Mouse (Mus musculus): ENCODE measurements around the gene Smlr1. TPM values are rescaled to one million over a fixed set of nuclear protein-coding genes. Genes with fewer than 3 reads are reported as not detected.

Gene Smlr1
- polyA plus RNA-seq, 1 experiment from 2014 or later, result not detected

DNA sequence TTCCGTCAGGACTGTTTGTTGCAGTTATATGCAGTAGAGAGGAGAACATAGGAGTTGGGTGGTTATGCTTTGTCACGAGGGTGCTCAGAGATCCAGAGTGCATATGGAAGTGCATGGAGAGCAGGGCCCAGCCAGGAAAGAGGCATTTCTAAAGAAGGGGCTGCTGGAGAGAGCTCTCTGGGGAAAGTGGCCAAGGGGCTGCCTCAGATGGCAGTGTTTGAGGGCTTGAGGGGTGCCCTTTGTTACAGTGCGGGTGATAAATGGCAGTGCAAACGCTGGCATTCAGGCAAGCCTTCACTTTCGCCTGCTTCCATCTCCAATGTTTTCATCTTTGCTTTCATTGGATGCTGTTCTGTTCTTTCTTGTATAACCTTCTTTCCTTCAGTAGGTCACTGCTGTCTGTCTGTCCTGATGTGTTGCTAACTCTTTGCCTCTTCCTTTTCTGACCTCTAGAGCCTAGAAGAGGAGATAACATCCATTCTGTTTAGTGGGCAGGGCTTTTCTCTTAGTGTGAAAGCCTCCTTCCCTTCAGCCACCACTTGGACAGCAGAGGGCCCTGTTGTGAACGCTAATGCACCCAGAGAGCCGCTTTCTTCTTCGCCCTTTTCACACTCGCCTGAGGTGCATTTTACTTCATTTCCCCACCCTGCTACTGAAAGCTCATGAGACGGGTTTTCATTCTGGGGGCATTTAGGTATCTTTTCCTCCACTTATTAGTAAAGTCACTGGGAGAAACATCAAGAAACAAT, 36.6 kb downstream of the Smlr1 start:
- Histone ChIP-seq H3K9ac (replicated peaks) (no peak overlapping the region), H3K4me3 (replicated peaks) (no peak overlapping the region), H3K4me1 (replicated peaks) (no peaks in the 10 kb centered on the region), H3K4me2 (no peak overlapping the region), H3K27me3 (no peaks in the 10 kb centered on the region), H3K36me3 (peaks cover 50% of the 10 kb centered on the region), H3K27ac (no peak overlapping the region), H3K9me3 (no peaks in the 10 kb centered on the region)
- WGBS, result 66% methylated on average over 10 of the region's 10 CpGs
- no peak for ATAC-seq (ENCODE audit: insufficient number of reproducible peaks, insufficient read depth, low FRiP score, low TSS enrichment, low read depth)

DNA sequence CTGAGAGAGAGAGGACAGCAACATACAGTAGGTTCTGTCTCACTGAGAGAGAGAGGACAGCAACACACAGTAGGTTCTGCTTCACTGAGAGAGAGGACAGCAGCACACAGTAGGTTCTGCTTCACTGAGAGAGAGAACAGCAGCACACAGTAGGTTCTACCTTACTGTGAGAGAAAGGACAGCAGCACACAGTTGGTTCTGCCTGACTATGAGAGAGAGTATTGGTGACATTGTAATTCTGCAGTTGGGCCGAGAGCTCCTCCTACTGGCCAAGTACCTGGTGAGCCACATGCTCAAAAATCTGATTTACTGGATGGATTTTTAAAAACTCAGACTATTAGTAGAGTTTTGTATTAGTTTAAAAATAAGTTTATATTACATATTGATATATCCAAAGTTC, 47.6 kb downstream of the Smlr1 start:
- no peaks in the 10 kb centered on the region for H3K4me1 ChIP-seq (replicated peaks)
- H3K4me2 ChIP-seq, result no peak overlapping the region
- peaks cover 39% of the 10 kb centered on the region for H3K36me3 ChIP-seq
- no peak overlapping the region for H3K9ac ChIP-seq (replicated peaks)
- no peak for ATAC-seq (ENCODE audit: insufficient number of reproducible peaks, insufficient read depth, low FRiP score, low TSS enrichment, low read depth)
- no peak overlapping the region for H3K27ac ChIP-seq
- H3K4me3 ChIP-seq (replicated peaks), result no peak overlapping the region
- 16% methylated on average over 1 of the region's 1 CpGs for WGBS
- no peaks in the 10 kb centered on the region for H3K27me3 ChIP-seq
- no peaks in the 10 kb centered on the region for H3K9me3 ChIP-seq

DNA sequence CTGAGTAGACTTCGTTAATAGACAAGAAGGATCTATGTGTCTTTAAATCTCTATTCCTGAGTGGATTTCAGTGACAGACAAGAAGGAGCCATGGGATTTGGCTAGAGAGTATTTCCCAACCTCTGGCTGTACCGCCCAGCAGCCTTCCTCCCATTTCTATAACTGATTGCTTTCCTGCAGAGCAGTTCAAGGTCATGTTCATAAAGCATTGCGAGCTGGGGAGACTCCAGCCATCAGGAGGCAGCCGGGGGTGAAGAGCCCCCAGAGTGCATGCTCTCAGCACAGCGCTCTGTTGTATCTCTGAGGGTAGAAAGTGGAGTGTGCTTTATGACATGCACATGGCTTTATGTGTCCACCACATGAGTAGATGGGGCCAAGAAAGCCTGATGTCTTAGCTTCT, 53.3 kb downstream of the Smlr1 start:
- ATAC-seq (ENCODE audit: insufficient number of reproducible peaks, insufficient read depth, low FRiP score, low TSS enrichment, low read depth), result no peak
- Histone ChIP-seq H3K4me1 (replicated peaks) (no peaks in the 10 kb centered on the region), H3K27me3 (no peaks in the 10 kb centered on the region), H3K36me3 (peaks cover 50% of the 10 kb centered on the region), H3K9ac (replicated peaks) (no peak overlapping the region), H3K9me3 (no peaks in the 10 kb centered on the region), H3K4me2 (no peak overlapping the region), H3K27ac (no peak overlapping the region), H3K4me3 (replicated peaks) (no peak overlapping the region)
- 72% methylated on average over 5 of the region's 5 CpGs for WGBS

DNA sequence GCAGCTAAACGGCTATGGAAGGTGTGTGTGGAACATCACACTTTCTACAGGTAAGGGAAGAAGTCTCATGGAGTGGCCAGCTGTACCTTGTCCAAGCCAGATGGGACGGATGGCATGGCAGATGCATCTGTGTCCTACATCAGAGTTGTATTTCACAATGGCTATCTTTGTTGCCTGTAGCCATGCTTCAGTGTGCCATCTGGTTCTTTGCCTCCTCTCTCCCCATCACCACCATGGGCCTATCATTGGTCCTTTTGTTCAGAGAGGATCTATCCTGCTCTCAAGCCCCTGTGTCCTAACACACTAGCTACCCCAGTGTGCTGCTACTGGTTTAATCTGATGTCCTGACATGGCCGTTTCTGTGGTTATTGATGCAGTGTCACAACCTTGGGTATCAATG, 56.4 kb downstream of the Smlr1 start:
- no peak for ATAC-seq (ENCODE audit: insufficient number of reproducible peaks, insufficient read depth, low FRiP score, low TSS enrichment, low read depth)
- Histone ChIP-seq H3K4me1 (replicated peaks) (no peaks in the 10 kb centered on the region), H3K27ac (no peak overlapping the region), H3K27me3 (no peaks in the 10 kb centered on the region), H3K4me2 (no peak overlapping the region), H3K9me3 (no peaks in the 10 kb centered on the region), H3K9ac (replicated peaks) (no peak overlapping the region), H3K4me3 (replicated peaks) (no peak overlapping the region), H3K36me3 (peaks cover 39% of the 10 kb centered on the region)
- 97% methylated on average over 3 of the region's 3 CpGs for WGBS

Other genes with a start within 250 kb of the Smlr1 start
- gene Akap7, start 228.4 kb downstream of the Smlr1 start, polyA plus RNA-seq (2016; fragmentation: Nextera tagmentation; extraction: Ambion mirVana), result 19.8 and 24.1 TPM in 2 replicates
- 106 and 111 TPM in 2 replicates for gene Epb41l2, start 176.5 kb downstream of the Smlr1 start, polyA plus RNA-seq (2016; fragmentation: Nextera tagmentation; extraction: Ambion mirVana)

Data from limb, embryonic 12.5 days (tissue).